Mouse (Mus musculus) cerebellum, postnatal 10 days (tissue): ENCODE measurements around the gene Pop7.

Experiments
- DNase-seq, 2 experiments: peaks; one replicate each; pipeline ENCODE4 v3.0.0; 2021; ENCODE audit warnings: mixed read lengths in 2 of 2

Gene Pop7

DNA sequence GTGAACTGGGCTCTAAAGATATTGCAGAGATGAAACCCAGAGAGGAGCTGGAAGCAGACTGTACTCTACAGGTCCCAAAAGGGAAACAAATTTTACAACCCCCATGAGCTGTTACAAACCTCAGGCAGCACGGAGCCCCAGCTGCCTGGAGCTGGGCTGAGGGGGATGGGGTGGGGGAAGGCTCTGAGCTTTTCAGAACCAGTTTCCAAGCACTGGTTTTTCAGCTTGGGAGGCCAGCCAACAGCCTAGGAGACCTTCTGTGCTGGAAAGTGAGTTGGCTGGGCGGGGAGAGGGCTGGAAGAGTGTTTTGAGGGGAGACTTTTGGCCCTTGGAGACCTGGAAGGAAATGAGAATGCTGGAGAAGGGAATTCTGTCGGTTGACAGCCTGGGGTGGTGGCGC is 10.8 kb downstream of the Pop7 start:
- DNase-seq: peak; percentile 74 to 82

GRCm38 (mm10) chr5:137487616-137488015 is 14.7 kb downstream of the Pop7 start:
- DNase-seq: peak in 1 of 2 experiments; percentile 48

DNA sequence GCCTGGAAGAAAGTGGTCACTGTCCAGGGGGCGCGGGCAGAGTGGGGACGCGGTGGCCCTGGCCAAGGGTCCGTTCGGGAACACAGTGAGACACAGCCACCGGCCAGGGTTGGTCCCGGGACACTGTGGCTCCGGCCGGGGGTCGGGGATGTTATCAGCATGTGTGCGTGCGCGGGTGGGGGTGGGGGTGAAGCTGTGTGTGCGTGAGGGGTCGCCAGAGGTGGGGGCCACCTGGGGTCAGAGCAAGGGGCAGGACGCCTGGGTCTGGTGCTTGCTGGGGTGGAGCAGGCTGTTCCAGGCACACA is 16.5 kb downstream of the Pop7 start:
- DNase-seq: no peak

DNA sequence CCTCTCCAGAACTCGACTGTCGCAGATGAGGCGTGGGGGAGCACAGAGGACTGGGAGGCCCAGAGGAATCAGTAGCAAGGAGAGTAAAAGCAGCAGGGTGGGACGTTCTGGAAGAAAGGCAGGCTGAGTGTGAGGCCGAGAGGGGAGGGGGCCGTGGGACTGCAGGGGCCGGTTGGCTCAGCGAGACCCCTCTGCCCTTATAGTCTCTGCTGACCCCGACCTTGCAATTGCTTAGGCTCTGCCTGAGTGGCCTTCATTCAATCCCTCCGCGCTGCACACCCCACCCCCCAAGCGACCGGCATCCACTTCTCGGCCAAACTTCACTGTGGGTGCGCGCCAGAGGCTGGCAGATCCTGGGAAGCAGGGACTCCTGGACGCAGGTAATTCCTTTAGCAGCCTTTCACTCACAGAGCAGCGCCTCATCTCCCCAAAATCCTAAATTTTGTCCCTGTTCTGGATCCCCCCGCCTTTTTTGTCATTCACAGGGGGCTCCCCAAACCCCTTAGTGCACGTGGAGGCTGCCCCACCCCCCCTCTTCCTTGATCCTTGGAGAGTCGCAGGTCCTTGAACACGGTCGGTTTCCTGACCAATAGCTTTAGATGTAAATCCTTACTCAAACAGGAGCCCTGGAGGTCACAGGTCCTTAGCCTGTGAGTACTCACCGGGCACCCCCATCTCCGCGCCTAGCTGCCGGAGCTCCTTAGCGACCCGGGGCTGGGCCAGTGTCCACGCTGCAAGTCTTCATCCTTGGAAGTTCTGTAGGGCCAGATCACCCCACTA is 17.1 kb downstream of the Pop7 start:
- no peak for DNase-seq

- DNase-seq: peak; percentile 55 to 57
These were observed 20.4 kb downstream of the Pop7 start for GRCm38 (mm10) chr5:137481897-137482296.

DNA sequence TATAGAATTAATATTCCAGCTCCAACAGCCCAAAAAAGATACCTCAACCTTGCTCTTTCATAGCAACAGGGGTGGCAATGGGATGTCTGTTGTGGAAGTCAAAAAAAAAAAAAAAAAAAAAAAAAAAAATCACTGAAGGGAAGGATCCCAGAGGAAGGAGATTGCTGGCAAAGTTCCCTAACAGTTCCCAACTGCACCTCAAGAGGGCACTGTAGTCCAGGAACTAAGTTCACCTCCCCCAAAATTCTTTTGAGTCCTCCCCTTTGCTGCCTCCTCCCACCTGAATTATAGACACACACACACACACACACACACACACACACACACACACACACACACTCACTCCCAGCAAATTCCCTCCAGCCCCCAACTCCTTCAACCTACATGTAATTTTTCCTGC is 21.2 kb downstream of the Pop7 start:
- peak; percentile 90 to 94 for DNase-seq

DNA sequence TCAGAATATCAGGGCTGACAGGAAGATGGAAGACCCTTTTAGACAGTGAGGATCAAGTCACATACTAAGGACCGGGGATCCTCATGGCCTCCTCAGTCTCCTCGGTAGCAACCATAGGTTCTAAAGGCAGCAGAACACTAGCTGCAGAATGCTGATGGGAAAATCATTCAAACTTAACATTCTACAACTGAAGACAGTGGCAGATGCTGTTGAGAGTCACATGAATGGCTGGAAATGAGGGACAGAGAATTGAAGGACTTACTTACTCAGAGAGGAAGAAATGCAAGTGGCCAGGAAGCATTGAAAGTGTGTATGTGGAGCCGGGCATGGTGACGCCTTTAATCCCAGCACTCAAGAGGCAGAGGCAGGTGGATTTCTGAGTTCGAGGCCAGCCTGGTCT is 25.4 kb downstream of the Pop7 start, which contains the start of gene Zan:
Gene Zan, minus strand, starts transcription at position 101 of the 400 bp plus-strand sequence.
- no peak for DNase-seq

DNA sequence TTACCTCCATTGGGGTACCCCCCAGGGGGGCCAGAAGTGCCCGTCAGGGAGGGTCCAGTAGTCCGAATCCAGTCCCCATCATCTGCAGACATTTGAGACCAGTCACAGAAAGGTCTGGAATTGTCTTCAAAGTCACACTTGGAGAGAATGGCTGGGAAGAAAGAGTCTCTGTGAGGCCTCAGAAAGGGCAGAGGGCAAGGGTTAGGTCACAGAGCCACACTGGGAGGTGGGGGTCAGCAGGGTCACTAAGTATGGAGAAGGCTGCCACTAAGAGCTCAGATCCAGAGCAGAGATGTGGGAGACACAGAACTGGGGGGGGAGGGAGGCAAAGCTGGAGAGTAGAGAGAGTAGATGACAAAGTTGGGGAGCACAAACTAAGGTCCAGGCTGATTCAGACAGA is 28.0 kb downstream of the Pop7 start:
- no peak for DNase-seq

- no peak for DNase-seq
These were observed 29.9 kb downstream of the Pop7 start for GRCm38 (mm10) chr5:137472252-137472904.

DNA sequence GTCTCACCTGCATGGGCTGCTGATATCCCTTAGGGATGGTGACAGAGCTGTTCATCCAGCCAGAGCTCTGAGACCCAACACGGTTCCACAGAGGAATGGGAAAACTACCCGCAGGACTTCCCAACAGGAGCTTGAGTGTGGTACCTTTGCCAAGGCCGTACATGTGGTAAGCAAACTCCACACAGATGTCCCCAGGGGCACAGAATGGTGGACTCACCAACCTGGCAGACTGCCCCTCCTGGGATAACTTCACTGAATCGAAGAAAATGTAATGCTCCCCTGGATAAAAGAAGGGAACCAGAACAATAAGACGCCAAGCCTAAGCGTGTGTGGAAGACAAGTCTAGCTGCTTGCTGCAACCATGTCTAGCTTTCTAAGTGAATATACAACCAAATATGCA is 35.4 kb downstream of the Pop7 start:
- no peak for DNase-seq

GRCm38 (mm10) chr5:137465049-137465448 is 37.3 kb downstream of the Pop7 start:
- peak; percentile 26 to 38 for DNase-seq

DNA sequence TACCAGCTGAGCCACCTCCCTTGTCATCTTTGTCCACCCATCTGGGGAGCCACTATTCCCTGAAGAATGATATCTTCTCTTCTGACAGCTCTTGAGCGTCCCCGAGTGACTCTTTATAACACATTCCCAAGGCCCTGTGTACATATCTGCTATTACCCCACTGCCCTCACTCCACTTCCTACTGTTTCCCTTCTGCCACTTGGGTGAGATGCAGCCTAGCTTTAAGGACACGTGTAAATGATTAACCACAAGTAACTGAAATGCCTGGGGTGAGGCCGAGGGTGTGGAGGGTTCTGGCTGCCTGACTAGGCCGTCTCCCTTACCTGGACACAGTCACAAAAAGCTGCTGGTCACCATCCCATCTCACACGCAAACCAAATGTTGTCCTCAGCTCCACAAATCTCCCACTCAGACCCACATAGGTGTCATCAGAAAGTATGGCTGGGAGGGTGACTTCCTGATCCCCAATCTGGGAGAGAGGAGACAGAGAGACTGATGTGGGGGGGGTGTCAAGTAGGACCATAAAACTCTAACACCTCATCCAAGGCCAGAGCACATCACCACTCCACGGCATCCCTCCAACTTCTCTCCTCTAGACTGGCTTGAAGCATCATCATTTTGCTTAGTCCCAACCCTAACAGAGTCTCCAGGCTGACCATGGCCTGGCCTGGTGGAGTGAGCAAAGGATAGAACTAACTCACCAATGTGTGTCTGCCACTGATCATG is 46.3 kb downstream of the Pop7 start:
- DNase-seq: no peak

- DNase-seq: no peak
These were observed 47.1 kb downstream of the Pop7 start for GRCm38 (mm10) chr5:137455206-137455605.
